Mouse (Mus musculus): ENCODE data around the gene Htr5b.
A peak's percentile ranks its signal among the peaks of the same experiment; 100 is the strongest.

The Htr5b gene

GRCm38 (mm10) chr1:121528399-121528720, at the start of gene Htr5b:
Gene Htr5b (minus strand): TSS chr1:121528465.
- peak; percentile 67 for DNase-seq (ENCODE audit: extremely low spot score)

- no peak for DNase-seq (ENCODE audit: extremely low spot score)
These were observed 49.2 kb upstream of the Htr5b start for GRCm38 (mm10) chr1:121577491-121577890.

GRCm38 (mm10) chr1:121570522-121570921, 42.3 kb upstream of the Htr5b start:
- no peak for DNase-seq (ENCODE audit: extremely low spot score)

GRCm38 (mm10) chr1:121567521-121568489, 39.5 kb upstream of the Htr5b start, which contains the start of gene Ddx18:
Gene Ddx18 (minus strand): TSS chr1:121567989.
- DNase-seq (ENCODE audit: extremely low spot score), result peak; percentile 95

GRCm38 (mm10) chr1:121557861-121558260, 29.6 kb upstream of the Htr5b start:
- DNase-seq (ENCODE audit: extremely low spot score), result no peak

- no peak for DNase-seq (ENCODE audit: extremely low spot score)
These were observed 23.2 kb upstream of the Htr5b start for GRCm38 (mm10) chr1:121551457-121551835.

- DNase-seq (ENCODE audit: extremely low spot score), result no peak
These were observed 22.7 kb upstream of the Htr5b start for GRCm38 (mm10) chr1:121550801-121551456.

GRCm38 (mm10) chr1:121549456-121549855, 21.2 kb upstream of the Htr5b start:
- DNase-seq (ENCODE audit: extremely low spot score), result no peak

- DNase-seq (ENCODE audit: extremely low spot score), result no peak
These were observed 20.4 kb upstream of the Htr5b start for GRCm38 (mm10) chr1:121548667-121549066.

GRCm38 (mm10) chr1:121546844-121547243, 18.6 kb upstream of the Htr5b start:
- DNase-seq (ENCODE audit: extremely low spot score), result no peak

GRCm38 (mm10) chr1:121540361-121540760, 12.1 kb upstream of the Htr5b start:
- DNase-seq (ENCODE audit: extremely low spot score), result no peak

- DNase-seq (ENCODE audit: extremely low spot score), result no peak
These were observed 3.2 kb upstream of the Htr5b start for GRCm38 (mm10) chr1:121531439-121531838.

- no peak for DNase-seq (ENCODE audit: extremely low spot score)
These were observed 1.0 kb upstream of the Htr5b start for GRCm38 (mm10) chr1:121529286-121529685.

GRCm38 (mm10) chr1:121527600-121528398, 466 bp downstream of the Htr5b start:
- DNase-seq (ENCODE audit: extremely low spot score), result peak; percentile 4

- DNase-seq (ENCODE audit: extremely low spot score), result peak; percentile 2
These were observed 1.2 kb downstream of the Htr5b start for GRCm38 (mm10) chr1:121527061-121527460.

GRCm38 (mm10) chr1:121518609-121519008, 9.7 kb downstream of the Htr5b start:
- DNase-seq (ENCODE audit: extremely low spot score), result no peak

- DNase-seq (ENCODE audit: extremely low spot score), result no peak
These were observed 16.3 kb downstream of the Htr5b start for GRCm38 (mm10) chr1:121511966-121512365.

- DNase-seq (ENCODE audit: extremely low spot score), result no peak
These were observed 17.1 kb downstream of the Htr5b start for GRCm38 (mm10) chr1:121511186-121511585.

GRCm38 (mm10) chr1:121510420-121511140, 17.7 kb downstream of the Htr5b start:
- no peak for DNase-seq (ENCODE audit: extremely low spot score)

- DNase-seq (ENCODE audit: extremely low spot score), result no peak
These were observed 19.5 kb downstream of the Htr5b start for GRCm38 (mm10) chr1:121508729-121509128.

GRCm38 (mm10) chr1:121497093-121497492, 31.2 kb downstream of the Htr5b start:
- no peak for DNase-seq (ENCODE audit: extremely low spot score)
